Mouse (Mus musculus): ENCODE measurements around the gene Olfr1111.
"Not testable (repeated sequence)": the region's sequence is repeated elsewhere in the genome, so short reads cannot be mapped to it uniquely, and the experiment has no call there.

Olfr1111 gene

GRCm38 (mm10) chr2:87152524-87152923 is at the start of gene Olfr1111:
TSS of gene Olfr1111 (minus strand) at chr2:87152624.
- no peak for DNase-seq (ENCODE audit: low read depth, low spot score)

- no peak for DNase-seq (ENCODE audit: low read depth, low spot score)
Measured at GRCm38 (mm10) chr2:87187498-87187897, 35.1 kb upstream of the Olfr1111 start, which contains the start of gene Olfr1112. TSS of gene Olfr1112 (plus strand) at chr2:87187798.

- DNase-seq (ENCODE audit: low read depth, low spot score), result not testable (repeated sequence)
Measured at GRCm38 (mm10) chr2:87167731-87168130, 15.3 kb upstream of the Olfr1111 start.

- no peak for DNase-seq (ENCODE audit: low read depth, low spot score)
Measured at GRCm38 (mm10) chr2:87140200-87140599, 12.2 kb downstream of the Olfr1111 start, which contains the start of gene Olfr1110. TSS of gene Olfr1110 (minus strand) at chr2:87140300.

GRCm38 (mm10) chr2:87114467-87114866 is 38.0 kb downstream of the Olfr1111 start, which contains the start of gene Olfr259:
TSS of gene Olfr259 (minus strand) at chr2:87114567.
- DNase-seq (ENCODE audit: low read depth, low spot score), result no peak
